Mouse (Mus musculus) ES-Bruce4 (cell line): ENCODE measurements around the gene Arpc4.

Experiments
- CTCF ChIP-seq: IDR thresholded peaks from one replicate; pipeline ENCODE4 v1.8.1; 2011; ENCODE audit warnings: low read depth, low read length
- EP300 ChIP-seq: IDR thresholded peaks from 2 replicates; pipeline ENCODE4 v1.6.1; 2011; ENCODE audit warnings: low read depth, low read length; ENCODE audit not compliant: insufficient read depth
- POLR2A ChIP-seq: IDR thresholded peaks from one replicate; pipeline ENCODE4 v1.8.1; 2011; ENCODE audit warnings: low read length; ENCODE audit not compliant: insufficient read depth

- no peak for TF ChIP-seq EP300
- TF ChIP-seq CTCF: peak; percentile 81
- no peak for TF ChIP-seq POLR2A
Observed at GRCm38 (mm10) chr6:113406683-113407082, 28.8 kb downstream of the Arpc4 start.
